Mouse (Mus musculus): ENCODE measurements around the gene Gm26897.

DNA sequence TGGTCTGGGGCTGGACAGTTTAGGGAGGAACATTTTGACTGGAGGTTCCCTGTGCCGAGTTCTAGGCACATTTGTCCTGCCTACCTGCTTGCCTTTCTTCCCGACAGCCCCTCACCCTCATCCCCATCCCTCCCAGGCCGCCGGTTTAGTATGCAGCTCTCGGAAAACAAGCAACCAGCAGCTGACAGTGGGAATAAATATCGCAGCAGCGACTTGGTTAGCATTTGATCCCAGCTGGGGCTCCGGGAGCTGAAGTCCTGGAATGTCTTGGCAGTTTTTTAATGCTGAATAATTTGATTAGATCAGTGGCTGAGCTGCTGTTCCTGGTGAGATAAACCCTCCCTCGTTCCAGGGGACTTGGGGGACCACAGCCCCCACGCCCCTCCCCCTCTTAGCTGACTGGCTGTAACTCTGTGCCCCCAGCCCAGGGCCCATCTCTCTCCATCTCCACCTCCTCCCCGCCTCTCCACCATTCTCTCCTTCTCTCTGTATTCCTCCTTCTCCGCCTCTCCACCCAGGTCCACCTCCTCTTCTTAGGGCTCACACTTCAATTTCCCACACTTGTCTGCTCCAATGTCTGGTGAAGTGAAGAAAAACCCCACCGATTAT lies 8.7 kb downstream of the Gm26897 start:
- TF ChIP-seq CTCF (IDR thresholded peaks at IDR 0.05; ENCODE audit: extremely low read depth, insufficient read length, insufficient replicate concordance, low read depth, low read length), result no peak
- TF ChIP-seq POLR2A (IDR thresholded peaks at IDR 0.05; ENCODE audit: low read depth, low read length), result no peak

Measured in small intestine, adult 2 months (tissue).